Mouse (Mus musculus) lung, adult 10 weeks (tissue): ENCODE results near the gene Glmn. TPM values are rescaled to one million over a fixed set of nuclear protein-coding genes. Genes with fewer than 3 reads are reported as not detected.

Experiments
- polyA plus RNA-seq: library from polyadenylated mRNA; stranded (reverse); fragments of 350-450 nt; fragmentation: Illumina TruSeq; extraction: RNeasy Lipid Tissue Mini Kit (QIAGEN cat#74804); gene quantifications from one replicate; pipeline ENCODE4 v1.2.3, GENCODE M21; 2014; ENCODE audit warnings: low read depth, low replicate concordance; ENCODE audit not compliant: insufficient read depth

Gene Glmn
- 5.1 TPM for polyA plus RNA-seq

GRCm38 (mm10) chr5:107597301-107598077 is at the start of gene Glmn, which contains the start of gene Rpap2:
TSS of gene Glmn (minus strand) at chr5:107597888.
TSS of gene Rpap2 (plus strand) at chr5:107597373.

GRCm38 (mm10) chr5:107534581-107534980 is 63.1 kb downstream of the Glmn start, which contains the start of gene 1700028K03Rik:
TSS of gene 1700028K03Rik (plus strand) at chr5:107534709.

GRCm38 (mm10) chr5:107507321-107507720 is 90.4 kb downstream of the Glmn start, which contains the start of gene Gm42669:
TSS of gene Gm42669 (plus strand) at chr5:107507621.

Other genes starting within 250 kb of the Glmn start
- gene Ephx4, start 195.2 kb downstream of the Glmn start, polyA plus RNA-seq, result 2.0 TPM
- gene Lpcat2b, start 166.3 kb downstream of the Glmn start, polyA plus RNA-seq, result not detected
- 2.4 TPM for gene Btbd8, start 159.9 kb downstream of the Glmn start, polyA plus RNA-seq
- 0.08 TPM for gene Gm42669, start 90.3 kb downstream of the Glmn start, polyA plus RNA-seq
- not detected for gene 1700028K03Rik, start 63.2 kb downstream of the Glmn start, polyA plus RNA-seq
- gene Rpap2, start 515 bp downstream of the Glmn start, polyA plus RNA-seq, result 7.7 TPM
- gene Gfi1, start 128.1 kb upstream of the Glmn start, polyA plus RNA-seq, result 0.37 TPM
- not detected for gene Ube2d2b, start 232.2 kb upstream of the Glmn start, polyA plus RNA-seq